Mouse (Mus musculus): ENCODE results near the gene Phlda3. TPM values are rescaled to one million over a fixed set of nuclear protein-coding genes. Genes with fewer than 3 reads are reported as not detected.
A peak's percentile ranks its signal among the peaks of the same experiment; 100 is the strongest.

The Phlda3 gene
- polyA plus RNA-seq, 1 experiment, result 317 TPM

GRCm38 (mm10) chr1:135760216-135760615 lies 5.7 kb upstream of the Phlda3 start:
- H3ac ChIP-seq (ENCODE audit: control insufficient read depth, insufficient read length), result no peak overlapping the region
- no peaks in the 10 kb centered on the region for H3K36me3 ChIP-seq (ENCODE audit: control insufficient read depth, insufficient read depth)
- no peak for TF ChIP-seq MYOD1 (IDR thresholded peaks at IDR 0.05; ENCODE audit: control insufficient read depth in 1 of 3, insufficient read length in 2 of 3, low read depth in 2 of 3)
- TF ChIP-seq POLR2A (IDR thresholded peaks at IDR 0.05; ENCODE audit: insufficient read length, low read depth), result peak; percentile 8
- no peak for TF ChIP-seq REST (IDR thresholded peaks at IDR 0.05; ENCODE audit: insufficient read depth, insufficient read length)
- H3K27me3 ChIP-seq (ENCODE audit: control insufficient read depth, insufficient read depth, insufficient read length), result no peaks in the 10 kb centered on the region
- no peak overlapping the region for H3K4me3 ChIP-seq
- no peaks in the 10 kb centered on the region for H3K79me2 ChIP-seq (ENCODE audit: control insufficient read depth, insufficient read depth)
- peak overlapping the region; percentile 51 for H3K4me2 ChIP-seq (ENCODE audit: low read depth)

- Histone ChIP-seq H3K36me3 (ENCODE audit: control insufficient read depth, insufficient read depth) (no peaks in the 10 kb centered on the region), H3K4me2 (ENCODE audit: low read depth) (no peak overlapping the region), H3K4me3 (no peak overlapping the region), H3ac (ENCODE audit: control insufficient read depth, insufficient read length) (no peak overlapping the region), H3K27me3 (ENCODE audit: control insufficient read depth, insufficient read depth, insufficient read length) (no peaks in the 10 kb centered on the region), H3K79me2 (ENCODE audit: control insufficient read depth, insufficient read depth) (peaks cover 4% of the 10 kb centered on the region)
- no peak for TF ChIP-seq MYOD1 (IDR thresholded peaks at IDR 0.05; ENCODE audit: control insufficient read depth in 1 of 3, insufficient read length in 2 of 3, low read depth in 2 of 3)
Observed at GRCm38 (mm10) chr1:135761728-135762127, 4.2 kb upstream of the Phlda3 start.

- H3K4me2 ChIP-seq (ENCODE audit: low read depth), result peak overlapping the region; percentile 92
- H3K36me3 ChIP-seq (ENCODE audit: control insufficient read depth, insufficient read depth), result peaks cover 3% of the 10 kb centered on the region
- H3K4me3 ChIP-seq, result peak overlapping the region; percentile 1
- peaks cover 24% of the 10 kb centered on the region for H3K79me2 ChIP-seq (ENCODE audit: control insufficient read depth, insufficient read depth)
- TF ChIP-seq MYOD1 (IDR thresholded peaks at IDR 0.05; ENCODE audit: control insufficient read depth in 1 of 3, insufficient read length in 2 of 3, low read depth in 2 of 3) (peak in 2 of 3 experiments; percentile 39 to 70), POLR2AphosphoS2 (IDR thresholded peaks at IDR 0.05; ENCODE audit: insufficient read length, low read depth) (no peak), POLR2A (IDR thresholded peaks at IDR 0.05; ENCODE audit: insufficient read length, low read depth) (no peak), MYOG (IDR thresholded peaks at IDR 0.05; ENCODE audit: control insufficient read depth in 1 of 3, insufficient read depth in 1 of 3, insufficient read length in 2 of 3, low read depth in 2 of 3) (peak in 1 of 3 experiments; percentile 61), USF1 (IDR thresholded peaks at IDR 0.05; ENCODE audit: low read depth) (peak; percentile 84), CEBPB (IDR thresholded peaks at IDR 0.05; ENCODE audit: insufficient read depth, poor library complexity, severe bottlenecking) (no peak), E2F4 (IDR thresholded peaks at IDR 0.05; ENCODE audit: insufficient read depth) (no peak)
- no peak overlapping the region for H3ac ChIP-seq (ENCODE audit: control insufficient read depth, insufficient read length)
- no peaks in the 10 kb centered on the region for H3K27me3 ChIP-seq (ENCODE audit: control insufficient read depth, insufficient read depth, insufficient read length)
Observed at GRCm38 (mm10) chr1:135763503-135764205, 2.3 kb upstream of the Phlda3 start.

GRCm38 (mm10) chr1:135764206-135764528 lies 1.8 kb upstream of the Phlda3 start:
- Histone ChIP-seq H3K4me2 (ENCODE audit: low read depth) (peak overlapping the region; percentile 92), H3ac (ENCODE audit: control insufficient read depth, insufficient read length) (no peak overlapping the region), H3K4me3 (peak overlapping the region; percentile 1), H3K27me3 (ENCODE audit: control insufficient read depth, insufficient read depth, insufficient read length) (no peaks in the 10 kb centered on the region), H3K79me2 (ENCODE audit: control insufficient read depth, insufficient read depth) (peaks cover 29% of the 10 kb centered on the region), H3K36me3 (ENCODE audit: control insufficient read depth, insufficient read depth) (peaks cover 8% of the 10 kb centered on the region)
- TF ChIP-seq POLR2A (IDR thresholded peaks at IDR 0.05; ENCODE audit: insufficient read length, low read depth) (peak; percentile 33), MYOD1 (IDR thresholded peaks at IDR 0.05; ENCODE audit: control insufficient read depth in 1 of 3, insufficient read length in 2 of 3, low read depth in 2 of 3) (no peak)

- Histone ChIP-seq H3K27me3 (ENCODE audit: control insufficient read depth, insufficient read depth, insufficient read length) (no peaks in the 10 kb centered on the region), H3K79me2 (ENCODE audit: control insufficient read depth, insufficient read depth) (peaks cover 38% of the 10 kb centered on the region), H3K36me3 (ENCODE audit: control insufficient read depth, insufficient read depth) (peaks cover 21% of the 10 kb centered on the region), H3ac (ENCODE audit: control insufficient read depth, insufficient read length) (peak overlapping the region; percentile 78), H3K4me3 (peak overlapping the region; percentile 100), H3K4me2 (ENCODE audit: low read depth) (peak overlapping the region; percentile 89)
- no peak for TF ChIP-seq E2F4 (IDR thresholded peaks at IDR 0.05; ENCODE audit: insufficient read depth)
- TF ChIP-seq POLR2AphosphoS2 (IDR thresholded peaks at IDR 0.05; ENCODE audit: insufficient read length, low read depth), result peak; percentile 5
- no peak for TF ChIP-seq SRF (IDR thresholded peaks at IDR 0.05; ENCODE audit: control insufficient read depth, insufficient read length, low read depth)
- TF ChIP-seq POLR2A (IDR thresholded peaks at IDR 0.05; ENCODE audit: insufficient read length, low read depth), result no peak
- TF ChIP-seq MYOG (IDR thresholded peaks at IDR 0.05; ENCODE audit: control insufficient read depth in 1 of 3, insufficient read depth in 1 of 3, insufficient read length in 2 of 3, low read depth in 2 of 3), result no peak
- no peak for TF ChIP-seq MYOD1 (IDR thresholded peaks at IDR 0.05; ENCODE audit: control insufficient read depth in 1 of 3, insufficient read length in 2 of 3, low read depth in 2 of 3)
- TF ChIP-seq TCF12 (IDR thresholded peaks at IDR 0.05; ENCODE audit: insufficient read depth, poor library complexity, severe bottlenecking), result no peak
Observed at GRCm38 (mm10) chr1:135766592-135767306, 830 bp downstream of the Phlda3 start.
